Mouse (Mus musculus) heart, embryonic 11.5 days (tissue): Measurements from ENCODE around the gene Dnm2. TPM values are rescaled to one million over a fixed set of nuclear protein-coding genes. Genes with fewer than 3 reads are reported as not detected.
A peak's percentile ranks its signal among the peaks of the same experiment; 100 is the strongest.

Source experiments
- ATAC-seq: fragments of 200-750 bp; cut with Nextera tagmentation; replicated peaks from 2 replicates; pipeline ENCODE4 v1.8.0; 2017; ENCODE audit warnings: moderate library complexity; ENCODE audit not compliant: insufficient number of reproducible peaks, low FRiP score, low TSS enrichment
- H3K27ac ChIP-seq: fragments of 300-500 bp; sonication (generic); 2 replicates; pipeline ENCODE4 v1.5.1; 2014; ENCODE audit warnings: mild to moderate bottlenecking, low read depth, low read length
- H3K27me3 ChIP-seq: fragments of 300-500 bp; sonication (generic); 2 replicates; pipeline ENCODE4 v1.6.1; 2014; ENCODE audit warnings: mild to moderate bottlenecking, low read length, mixed read lengths; ENCODE audit not compliant: control insufficient read depth, insufficient read depth
- H3K36me3 ChIP-seq: fragments of 300-500 bp; sonication (generic); 2 replicates; pipeline ENCODE4 v1.6.1; 2014; ENCODE audit warnings: mild to moderate bottlenecking, low read length, moderate library complexity, mixed read lengths; ENCODE audit not compliant: control insufficient read depth, insufficient read depth
- H3K4me1 ChIP-seq: fragments of 300-500 bp; sonication (generic); 2 replicates; pipeline ENCODE4 v1.6.1; 2014; ENCODE audit warnings: low read length; ENCODE audit not compliant: control insufficient read depth, insufficient read depth
- H3K4me2 ChIP-seq: fragments of 300-500 bp; sonication (generic); 2 replicates; pipeline ENCODE4 v1.6.1; 2014; ENCODE audit warnings: mild to moderate bottlenecking, moderate library complexity
- H3K4me3 ChIP-seq: fragments of 300-500 bp; sonication (generic); 2 replicates; pipeline ENCODE4 v1.5.1; 2014; ENCODE audit warnings: low read depth, low read length
- H3K9ac ChIP-seq: fragments of 300-500 bp; sonication (generic); 2 replicates; pipeline ENCODE4 v1.6.1; 2014; ENCODE audit warnings: mild to moderate bottlenecking, low read depth, low read length, moderate library complexity
- H3K9me3 ChIP-seq: fragments of 300-500 bp; sonication (generic); replicated peaks from 2 replicates; pipeline ENCODE4 v1.6.1; 2016; ENCODE audit warnings: low read length; ENCODE audit not compliant: control insufficient read depth
- WGBS: fragments of 180-500 bp; shearing (Covaris S2); extraction: QIAGEN DNeasy Blood & Tissue Kit; methylation state at CpG from one replicate; pipeline ENCODE4 v1.1.7; 2014; ENCODE audit not compliant: insufficient replicate concordance; 5-methylcytosine and 5-hydroxymethylcytosine counted together
- polyA plus RNA-seq: library from polyadenylated mRNA; unstranded; fragments of >200 nt; fragmentation: Nextera tagmentation; extraction: Ambion mirVana; gene quantifications from 2 replicates; pipeline ENCODE4 v1.2.1, GENCODE M21; 2014

Dnm2 gene
- polyA plus RNA-seq: 62.7 and 68.1 TPM in 2 replicates

DNA sequence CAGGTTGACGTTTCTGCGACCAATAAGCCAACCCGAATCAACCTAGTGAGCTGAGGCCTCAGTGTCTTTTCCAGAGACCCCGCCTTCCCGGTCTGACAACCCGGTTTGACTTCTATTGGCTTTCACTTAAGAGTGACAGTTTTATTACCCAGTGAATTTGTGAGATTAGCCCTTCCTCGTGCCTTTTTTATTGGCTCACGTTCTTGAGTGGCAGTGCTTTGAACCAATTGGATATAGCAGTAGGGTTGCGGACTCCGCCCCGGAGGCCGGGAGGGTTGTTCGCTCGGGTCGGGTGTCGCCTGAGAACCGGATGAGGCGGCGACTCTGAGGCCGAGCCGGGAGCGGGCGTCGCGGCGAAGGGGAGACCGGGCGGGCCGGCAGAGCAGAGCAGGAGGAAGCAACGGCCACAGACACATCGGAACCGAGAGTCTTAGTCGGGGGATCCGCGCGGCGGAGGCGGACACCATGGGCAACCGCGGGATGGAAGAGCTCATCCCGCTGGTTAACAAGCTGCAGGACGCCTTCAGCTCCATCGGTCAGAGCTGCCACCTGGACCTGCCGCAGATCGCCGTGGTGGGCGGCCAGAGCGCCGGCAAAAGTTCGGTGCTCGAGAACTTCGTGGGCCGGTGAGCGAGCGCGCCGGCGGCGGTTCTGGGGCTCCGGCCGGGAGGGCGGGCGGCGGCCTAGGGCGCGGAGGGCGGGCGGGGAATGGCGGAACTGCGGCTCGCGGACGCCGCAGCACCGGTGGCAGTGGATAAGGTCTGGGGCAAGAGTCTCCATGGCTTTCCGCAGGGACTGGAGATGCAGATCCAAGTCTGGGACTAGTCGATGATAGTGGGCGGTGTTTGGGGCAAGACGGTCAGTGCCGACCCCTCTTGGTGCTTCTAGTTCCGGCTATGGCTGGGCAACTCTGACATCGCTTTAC is at the start of gene Dnm2:
TSS of gene Dnm2 (plus strand) at position 278 of the 925 bp plus-strand sequence.
- peaks cover 4% of the 10 kb centered on the region; the same call in 1 of the 2 replicates for H3K36me3 ChIP-seq
- under 1% methylated on average over 81 of the region's 82 CpGs for WGBS

DNA sequence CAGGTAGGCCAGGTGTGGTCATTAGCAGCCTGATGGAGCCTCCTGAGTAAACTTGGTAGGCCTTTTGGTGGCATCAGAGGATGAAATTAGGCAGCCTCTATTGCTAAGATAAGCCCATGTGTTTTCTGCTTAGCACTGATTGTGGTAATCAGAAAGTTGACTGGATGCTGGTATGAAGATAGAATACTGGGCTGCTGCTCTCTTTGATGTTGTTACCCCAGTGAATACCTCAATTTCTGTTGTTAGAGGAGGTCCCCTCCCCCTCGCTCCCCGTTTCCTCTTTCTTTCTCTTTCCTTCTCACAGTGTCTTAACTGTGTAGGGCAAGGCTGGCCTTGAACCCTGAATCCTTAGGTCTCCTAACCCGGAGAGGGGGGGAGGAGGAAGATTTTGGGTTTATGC is 45.5 kb upstream of the Dnm2 start:
- no peak overlapping the region for H3K4me3 ChIP-seq
- H3K27ac ChIP-seq: no peak overlapping the region
- H3K9ac ChIP-seq: no peak overlapping the region
- ATAC-seq: no peak
- 83% methylated on average over 3 of the region's 3 CpGs for WGBS
- H3K36me3 ChIP-seq: peaks cover 5% of the 10 kb centered on the region
- H3K4me2 ChIP-seq: no peak overlapping the region
- H3K4me1 ChIP-seq: peaks cover 32% of the 10 kb centered on the region
- no peaks in the 10 kb centered on the region for H3K9me3 ChIP-seq
- no peaks in the 10 kb centered on the region for H3K27me3 ChIP-seq

More for the DNA sequence above, at the start of gene Dnm2:
- Histone ChIP-seq H3K27ac (peak within 1 kb of the TSS; percentile 90), H3K4me3 (peak within 1 kb of the TSS; percentile 98), H3K9ac (peak within 1 kb of the TSS; percentile 95), H3K4me1 (peaks cover 15% of the 10 kb centered on the region), H3K9me3 (no peaks in the 10 kb centered on the region), H3K27me3 (no peaks in the 10 kb centered on the region), H3K4me2 (peak within 1 kb of the TSS; percentile 92)
- peak; percentile 95 for ATAC-seq

DNA sequence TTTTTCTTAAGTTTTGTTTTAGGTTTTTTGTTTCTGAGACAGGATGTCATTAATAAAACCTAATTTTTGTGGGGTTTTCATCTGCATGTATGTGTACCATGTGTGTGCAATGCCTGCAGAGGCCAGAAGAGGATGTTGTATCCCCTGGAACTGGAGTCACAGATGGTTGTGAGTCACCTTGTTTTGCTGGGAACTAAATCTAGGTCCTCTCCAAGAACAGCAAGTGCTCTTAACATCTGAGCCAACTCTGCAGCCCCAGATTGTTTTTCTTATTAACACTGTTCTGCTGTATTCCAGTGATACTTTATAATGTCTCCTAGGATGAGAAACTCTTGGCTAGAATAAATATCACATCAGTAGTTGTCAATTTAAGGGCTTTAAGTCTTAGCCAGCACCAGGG is 43.8 kb upstream of the Dnm2 start:
- Histone ChIP-seq H3K27me3 (no peaks in the 10 kb centered on the region), H3K4me1 (peaks cover 35% of the 10 kb centered on the region), H3K4me2 (no peak overlapping the region), H3K36me3 (peaks cover 5% of the 10 kb centered on the region), H3K27ac (no peak overlapping the region), H3K4me3 (no peak overlapping the region), H3K9ac (no peak overlapping the region), H3K9me3 (no peaks in the 10 kb centered on the region)
- no peak for ATAC-seq

DNA sequence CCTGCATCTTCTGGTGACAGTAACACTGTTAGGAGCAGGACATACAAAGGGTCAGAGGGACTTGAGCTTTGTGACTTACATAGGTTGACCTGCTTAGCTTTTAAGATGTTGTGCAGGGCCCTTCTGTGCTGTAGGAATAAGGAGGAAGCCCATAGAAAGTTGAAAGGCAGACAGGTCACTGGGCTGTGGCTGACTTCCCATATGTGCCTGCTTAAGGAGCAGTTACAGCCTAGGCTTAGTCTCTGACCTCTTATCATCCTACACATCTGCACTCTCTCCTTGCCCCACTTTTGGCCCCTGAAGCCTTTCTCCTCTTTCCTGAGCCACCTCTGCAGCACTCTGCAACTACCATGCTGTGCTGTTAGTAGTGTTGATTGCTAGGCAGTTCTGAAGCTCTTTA is 40.7 kb upstream of the Dnm2 start:
- ATAC-seq: no peak
- no peak overlapping the region; the same call in 1 of the 2 replicates for H3K9ac ChIP-seq
- peaks cover 12% of the 10 kb centered on the region for H3K36me3 ChIP-seq
- H3K4me3 ChIP-seq: no peak overlapping the region
- no peaks in the 10 kb centered on the region for H3K27me3 ChIP-seq
- H3K4me1 ChIP-seq: peaks cover 18% of the 10 kb centered on the region
- no peak overlapping the region for H3K4me2 ChIP-seq
- H3K27ac ChIP-seq: no peak overlapping the region
- H3K9me3 ChIP-seq: no peaks in the 10 kb centered on the region

DNA sequence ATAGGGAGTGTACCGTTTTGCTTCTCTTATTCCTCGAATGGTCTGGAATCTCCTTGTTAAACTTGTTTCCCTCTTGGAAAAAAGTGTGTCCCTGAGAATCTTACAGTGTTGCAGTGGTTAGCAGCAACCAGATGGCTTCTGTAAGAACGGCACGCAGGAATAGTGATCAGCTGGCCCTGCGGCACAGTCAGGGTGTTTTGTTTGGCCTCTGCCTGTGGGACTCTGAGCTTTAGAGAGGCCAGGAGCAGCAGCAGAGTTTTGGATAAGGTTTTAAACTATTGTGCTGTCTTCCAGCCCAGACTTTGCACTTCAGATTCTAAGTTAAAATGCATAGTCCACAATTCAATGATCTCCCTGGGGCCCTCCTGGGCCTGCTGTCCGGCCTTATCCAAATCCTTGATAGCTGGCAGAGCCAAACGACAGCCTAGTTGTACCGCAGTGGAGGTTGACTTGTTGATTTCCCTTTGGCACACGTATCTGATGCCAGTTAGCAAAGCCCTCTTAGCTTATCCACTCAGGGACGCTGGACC is 32.0 kb upstream of the Dnm2 start:
- H3K4me1 ChIP-seq: no peaks in the 10 kb centered on the region
- peaks cover 59% of the 10 kb centered on the region for H3K36me3 ChIP-seq
- no peak overlapping the region for H3K9ac ChIP-seq
- no peak overlapping the region for H3K4me2 ChIP-seq
- ATAC-seq: no peak
- no peaks in the 10 kb centered on the region for H3K27me3 ChIP-seq
- WGBS: 86% methylated on average over 10 of the region's 10 CpGs
- no peaks in the 10 kb centered on the region for H3K9me3 ChIP-seq
- no peak overlapping the region for H3K4me3 ChIP-seq
- H3K27ac ChIP-seq: no peak overlapping the region

DNA sequence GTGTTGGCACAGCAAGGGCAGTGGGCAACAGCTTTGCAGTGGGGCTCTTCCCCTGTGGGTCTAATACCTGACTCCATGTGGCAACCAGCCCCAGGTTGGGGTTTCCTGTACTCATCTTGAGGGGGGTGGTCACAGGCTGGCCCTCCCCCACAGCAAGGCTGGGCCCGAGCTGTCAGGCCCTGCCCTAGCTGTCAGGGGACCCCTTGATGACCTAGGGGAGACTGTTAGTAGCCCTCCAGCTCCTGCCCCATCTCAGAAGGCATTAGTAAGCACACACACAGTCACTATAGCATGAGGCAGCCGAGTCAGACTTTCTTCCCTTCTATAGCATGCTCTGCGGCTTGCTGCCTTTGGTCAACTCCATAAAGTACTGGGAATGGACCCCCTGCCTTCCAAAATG is 29.0 kb upstream of the Dnm2 start:
- Histone ChIP-seq H3K36me3 (peaks cover 64% of the 10 kb centered on the region), H3K9ac (no peak overlapping the region), H3K9me3 (no peaks in the 10 kb centered on the region), H3K4me1 (no peaks in the 10 kb centered on the region), H3K27me3 (no peaks in the 10 kb centered on the region), H3K27ac (no peak overlapping the region), H3K4me3 (no peak overlapping the region), H3K4me2 (no peak overlapping the region)
- ATAC-seq: no peak
- WGBS: 78% methylated on average over 3 of the region's 3 CpGs

DNA sequence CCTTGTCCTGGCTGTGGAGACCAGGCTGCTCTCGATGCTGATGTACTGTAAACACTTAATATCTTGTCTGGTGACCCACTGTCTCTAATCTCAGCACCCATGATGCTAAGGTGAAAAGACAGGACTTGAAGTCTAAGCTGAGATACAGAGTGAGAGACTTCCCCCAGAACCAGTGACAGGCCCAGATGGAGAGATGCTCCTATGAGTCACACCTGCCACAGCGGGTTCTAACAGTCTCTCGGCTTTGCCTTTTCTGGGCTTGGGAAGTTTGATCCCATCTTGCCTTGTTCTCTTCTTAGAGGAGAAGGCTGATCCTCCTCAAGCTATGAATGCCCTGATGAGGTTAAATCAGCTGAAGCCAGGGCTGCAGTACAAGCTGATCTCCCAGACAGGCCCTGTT is 27.5 kb upstream of the Dnm2 start:
- Histone ChIP-seq H3K9ac (no peak overlapping the region), H3K27ac (no peak overlapping the region), H3K4me2 (no peak overlapping the region), H3K27me3 (no peaks in the 10 kb centered on the region), H3K4me3 (no peak overlapping the region), H3K4me1 (no peaks in the 10 kb centered on the region), H3K9me3 (no peaks in the 10 kb centered on the region), H3K36me3 (peaks cover 61% of the 10 kb centered on the region)
- 92% methylated on average over 3 of the region's 3 CpGs for WGBS
- no peak for ATAC-seq

DNA sequence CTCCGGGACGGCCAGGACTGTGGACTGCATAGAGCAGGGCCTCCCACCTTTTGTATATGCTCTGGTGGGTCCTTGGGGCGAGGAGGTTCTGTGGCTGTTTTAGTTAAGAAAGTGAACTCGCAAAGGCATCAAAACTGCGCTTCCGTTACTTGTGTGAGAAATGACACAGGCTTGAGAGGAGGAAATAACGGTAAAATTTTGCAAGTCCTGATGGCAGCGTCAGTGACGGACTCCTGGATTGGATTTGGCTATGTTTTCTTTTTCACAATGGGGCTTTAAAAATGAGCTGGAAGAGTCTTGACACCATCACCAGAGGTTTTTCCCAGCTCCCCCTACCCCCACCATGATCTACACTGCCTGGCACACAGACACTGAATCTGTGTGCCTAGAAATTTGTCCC is 23.7 kb upstream of the Dnm2 start:
- no peaks in the 10 kb centered on the region; the same call in 1 of the 2 replicates for H3K4me1 ChIP-seq
- H3K27ac ChIP-seq: no peak overlapping the region
- WGBS: 92% methylated on average over 9 of the region's 9 CpGs
- H3K4me3 ChIP-seq: no peak overlapping the region
- H3K9ac ChIP-seq: no peak overlapping the region
- no peak for ATAC-seq
- no peak overlapping the region for H3K4me2 ChIP-seq
- H3K27me3 ChIP-seq: no peaks in the 10 kb centered on the region
- H3K9me3 ChIP-seq: no peaks in the 10 kb centered on the region
- H3K36me3 ChIP-seq: peaks cover 60% of the 10 kb centered on the region
